Mouse (Mus musculus) macrophage (primary cell): ENCODE measurements around the gene Dnaaf1. TPM values are rescaled to one million over a fixed set of nuclear protein-coding genes. Genes with fewer than 3 reads are reported as not detected.

Source experiments
- H3K27ac ChIP-seq: fragments of 350-480 bp; formaldehyde crosslinking; 2 replicates; pipeline ENCODE4 v1.9.0; 2021
- H3K36me3 ChIP-seq: fragments of 350-480 bp; formaldehyde crosslinking; 2 replicates; pipeline ENCODE4 v1.9.0; 2021; ENCODE audit errors: inconsistent target
- H3K4me3 ChIP-seq: fragments of 350-480 bp; formaldehyde crosslinking; 2 replicates; pipeline ENCODE4 v1.9.0; 2021; ENCODE audit errors: inconsistent target
- H3K79me2 ChIP-seq: fragments of 350-480 bp; formaldehyde crosslinking; 2 replicates; pipeline ENCODE4 v1.9.0; 2021; ENCODE audit errors: inconsistent target
- WGBS: methylation state at CpG from one replicate; pipeline ENCODE4 v1.1.7; 2026; ENCODE audit warnings: inconsistent platforms; ENCODE audit not compliant: missing documents; 5-methylcytosine and 5-hydroxymethylcytosine counted together
- polyA plus RNA-seq: library from polyadenylated mRNA; stranded (reverse); fragments of 250-400 nt; gene quantifications from 3 replicates; pipeline ENCODE4 v1.2.4, GENCODE M21; 2018; ENCODE audit warnings: inconsistent platforms

Dnaaf1 gene
- polyA plus RNA-seq, 1 experiment from 2014 or later, result not detected

GRCm38 (mm10) chr8:119623061-119623460 is 48.0 kb downstream of the Dnaaf1 start:
- 85% methylated on average over 8 of the region's 8 CpGs for WGBS
- H3K79me2 ChIP-seq, result no peaks in the 10 kb centered on the region
- H3K27ac ChIP-seq, result no peak overlapping the region
- no peaks in the 10 kb centered on the region for H3K36me3 ChIP-seq
- H3K4me3 ChIP-seq, result no peak overlapping the region

DNA sequence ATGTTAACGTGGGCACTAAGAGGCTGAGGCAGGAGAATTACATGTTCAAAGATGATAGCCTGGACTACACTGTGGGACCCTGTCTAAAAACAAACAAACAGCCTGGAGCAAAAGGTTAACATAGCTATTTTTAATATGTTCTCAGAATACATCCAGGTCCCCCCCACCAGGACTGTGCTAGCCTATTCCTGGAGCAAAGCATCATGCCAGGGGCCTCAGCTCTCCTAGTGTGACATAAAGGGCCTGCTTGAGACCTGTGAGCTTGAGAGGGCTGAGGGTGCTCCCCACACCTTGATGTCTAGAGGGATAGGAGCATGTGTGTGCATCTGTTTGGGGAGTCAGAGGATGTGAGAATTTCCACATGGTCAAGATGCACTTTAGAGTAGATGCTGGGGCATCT is 48.7 kb downstream of the Dnaaf1 start:
- Histone ChIP-seq H3K36me3 (no peaks in the 10 kb centered on the region), H3K27ac (no peak overlapping the region), H3K79me2 (no peaks in the 10 kb centered on the region), H3K4me3 (no peak overlapping the region)
- 82% methylated on average over 1 of the region's 1 CpGs for WGBS

GRCm38 (mm10) chr8:119624916-119625315 is 49.9 kb downstream of the Dnaaf1 start:
- WGBS, result 91% methylated on average over 7 of the region's 7 CpGs
- Histone ChIP-seq H3K27ac (no peak overlapping the region), H3K36me3 (no peaks in the 10 kb centered on the region), H3K4me3 (no peak overlapping the region), H3K79me2 (no peaks in the 10 kb centered on the region)

- Histone ChIP-seq H3K36me3 (no peaks in the 10 kb centered on the region), H3K27ac (no peak overlapping the region), H3K79me2 (no peaks in the 10 kb centered on the region), H3K4me3 (no peak overlapping the region)
- 95% methylated on average over 22 of the region's 22 CpGs for WGBS
Observed at GRCm38 (mm10) chr8:119625788-119626187, 50.8 kb downstream of the Dnaaf1 start.

GRCm38 (mm10) chr8:119627199-119627598 is 52.2 kb downstream of the Dnaaf1 start:
- H3K27ac ChIP-seq, result no peak overlapping the region
- H3K36me3 ChIP-seq, result no peaks in the 10 kb centered on the region
- no peaks in the 10 kb centered on the region for H3K79me2 ChIP-seq
- 98% methylated on average over 6 of the region's 7 CpGs for WGBS
- no peak overlapping the region for H3K4me3 ChIP-seq

DNA sequence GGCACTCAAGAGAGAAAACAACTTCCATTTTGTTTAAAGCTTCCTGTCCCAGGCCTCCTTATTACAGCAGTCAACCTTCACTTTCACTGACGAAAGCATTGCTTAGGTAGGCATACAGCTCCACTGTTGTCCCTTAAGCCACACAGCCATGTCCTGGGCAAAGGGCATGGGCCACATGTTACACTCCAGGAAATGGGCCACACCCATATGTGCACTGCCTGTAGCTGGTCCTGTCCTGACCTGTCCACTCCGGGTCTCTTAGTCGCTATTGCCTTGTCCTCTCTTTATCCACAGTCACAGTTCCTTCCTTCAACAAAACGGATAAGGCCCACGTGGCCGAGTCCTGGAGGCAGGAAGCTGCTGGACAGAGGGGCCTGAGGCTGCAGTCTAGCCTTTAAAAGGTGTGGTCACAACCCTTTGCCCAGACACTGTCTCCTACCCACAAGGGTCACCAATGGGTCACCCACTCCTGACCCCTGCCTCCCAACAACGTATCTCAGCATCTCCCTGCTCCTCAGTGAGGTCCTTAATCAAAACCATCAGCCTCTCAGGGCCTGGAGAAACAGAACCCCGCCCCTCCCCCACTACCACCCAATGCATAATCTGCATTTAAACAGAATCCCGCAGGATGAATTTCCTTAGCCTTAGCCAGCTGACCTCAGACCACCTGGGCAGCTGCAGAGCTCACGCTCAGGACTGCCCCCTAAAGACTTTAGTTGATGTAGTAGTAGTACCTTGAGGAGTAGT is 52.8 kb downstream of the Dnaaf1 start:
- no peaks in the 10 kb centered on the region for H3K79me2 ChIP-seq
- no peak overlapping the region for H3K4me3 ChIP-seq
- 77% methylated on average over 10 of the region's 10 CpGs for WGBS
- no peaks in the 10 kb centered on the region for H3K36me3 ChIP-seq
- H3K27ac ChIP-seq, result no peak overlapping the region

DNA sequence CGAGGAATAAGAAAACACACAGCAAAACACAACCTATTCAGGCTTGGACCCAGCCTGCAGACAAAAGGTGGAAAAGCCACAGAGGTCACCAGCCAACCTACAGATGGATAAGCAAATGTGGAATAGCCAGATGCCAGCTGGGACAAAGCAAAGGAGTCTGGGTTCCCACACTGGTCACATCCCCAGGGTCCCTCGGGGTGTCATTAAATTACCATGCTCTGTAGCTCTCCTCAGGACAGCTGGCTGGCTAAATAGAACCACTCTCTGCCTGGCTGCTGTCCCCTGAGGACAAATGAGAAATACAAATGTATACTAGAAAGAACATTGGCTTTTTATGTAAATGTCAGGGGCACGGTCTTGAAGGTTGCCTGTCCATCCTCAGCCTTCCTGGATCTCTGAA is 55.8 kb downstream of the Dnaaf1 start:
- no peaks in the 10 kb centered on the region for H3K36me3 ChIP-seq
- WGBS, result 61% methylated on average over 3 of the region's 3 CpGs
- H3K27ac ChIP-seq, result no peak overlapping the region

DNA sequence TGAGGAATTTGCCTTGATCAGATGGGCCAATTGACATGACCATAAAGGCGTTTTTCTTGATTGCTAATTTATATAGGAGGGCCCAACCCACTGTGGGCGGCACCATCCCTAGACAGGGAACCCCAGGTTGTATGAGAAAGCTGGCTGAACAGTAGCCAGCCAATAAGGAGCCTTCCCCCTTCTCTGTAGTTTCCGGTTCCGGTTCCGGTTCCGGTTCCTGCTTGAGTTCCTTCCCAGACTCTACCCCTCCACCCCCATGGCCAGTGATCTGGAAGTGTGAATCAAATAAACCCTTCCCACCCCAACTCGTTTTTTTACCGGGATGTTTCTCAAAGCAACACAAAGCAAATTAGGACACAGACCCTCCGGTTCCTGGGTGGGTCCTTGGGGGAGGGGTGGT is 57.2 kb downstream of the Dnaaf1 start:
- 82% methylated on average over 9 of the region's 9 CpGs for WGBS

More for the DNA sequence above, 55.8 kb downstream of the Dnaaf1 start:
- no peaks in the 10 kb centered on the region for H3K79me2 ChIP-seq
- H3K4me3 ChIP-seq, result no peak overlapping the region

GRCm38 (mm10) chr8:119632909-119633308 is 57.9 kb downstream of the Dnaaf1 start:
- H3K27ac ChIP-seq, result no peak overlapping the region
- no peak overlapping the region for H3K4me3 ChIP-seq
- H3K79me2 ChIP-seq, result no peaks in the 10 kb centered on the region
- 54% methylated on average over 29 of the region's 29 CpGs for WGBS
- H3K36me3 ChIP-seq, result no peaks in the 10 kb centered on the region

More for the DNA sequence above, 57.2 kb downstream of the Dnaaf1 start:
- Histone ChIP-seq H3K36me3 (no peaks in the 10 kb centered on the region), H3K79me2 (no peaks in the 10 kb centered on the region), H3K27ac (no peak overlapping the region), H3K4me3 (no peak overlapping the region)

- H3K36me3 ChIP-seq, result no peaks in the 10 kb centered on the region
- no peak overlapping the region for H3K27ac ChIP-seq
- no peak overlapping the region for H3K4me3 ChIP-seq
- H3K79me2 ChIP-seq, result no peaks in the 10 kb centered on the region
- WGBS, result 36% methylated on average over 14 of the region's 14 CpGs
Observed at GRCm38 (mm10) chr8:119634616-119635336, 59.7 kb downstream of the Dnaaf1 start.

GRCm38 (mm10) chr8:119635378-119635777 is 60.3 kb downstream of the Dnaaf1 start, which contains the start of gene Kcng4:
Gene Kcng4, minus strand, starts transcription at chr8:119635680.
- Histone ChIP-seq H3K4me3 (no peak within 1 kb of the TSS), H3K79me2 (no peaks in the 10 kb centered on the region), H3K36me3 (no peaks in the 10 kb centered on the region), H3K27ac (no peak within 1 kb of the TSS)
- WGBS, result 26% methylated on average over 6 of the region's 6 CpGs

- Histone ChIP-seq H3K79me2 (no peaks in the 10 kb centered on the region), H3K36me3 (no peaks in the 10 kb centered on the region), H3K27ac (no peak overlapping the region), H3K4me3 (no peak overlapping the region)
- WGBS, result 97% methylated on average over 2 of the region's 2 CpGs
Observed at GRCm38 (mm10) chr8:119635958-119636357, 60.9 kb downstream of the Dnaaf1 start.

GRCm38 (mm10) chr8:119636766-119637165 is 61.7 kb downstream of the Dnaaf1 start:
- no peak overlapping the region for H3K27ac ChIP-seq
- H3K79me2 ChIP-seq, result no peaks in the 10 kb centered on the region
- H3K36me3 ChIP-seq, result no peaks in the 10 kb centered on the region
- H3K4me3 ChIP-seq, result no peak overlapping the region
- 66% methylated on average over 7 of the region's 7 CpGs for WGBS

GRCm38 (mm10) chr8:119637381-119637780 is 62.3 kb downstream of the Dnaaf1 start:
- Histone ChIP-seq H3K4me3 (no peak overlapping the region), H3K27ac (no peak overlapping the region)
- 92% methylated on average over 4 of the region's 4 CpGs for WGBS

DNA sequence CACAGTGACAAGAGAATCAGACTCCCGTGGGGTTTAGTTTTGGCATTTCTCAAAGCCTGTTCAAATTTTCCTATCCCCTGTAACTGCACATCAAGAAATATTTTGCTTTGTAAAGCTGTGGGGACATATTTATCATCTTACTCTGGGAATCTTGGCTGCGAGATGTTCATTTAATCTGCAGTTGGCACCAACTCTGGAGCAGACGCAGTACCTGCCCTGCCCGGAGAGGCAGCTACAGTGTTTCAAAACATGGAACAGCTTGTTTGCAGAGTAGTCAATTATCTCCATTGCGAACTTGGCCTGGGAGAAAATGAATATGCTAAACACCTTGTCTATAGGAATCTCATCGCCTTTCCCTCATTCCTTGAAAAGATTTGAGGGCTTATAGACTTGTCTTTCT is 63.2 kb downstream of the Dnaaf1 start:
- Histone ChIP-seq H3K4me3 (no peak overlapping the region), H3K27ac (no peak overlapping the region), H3K79me2 (no peaks in the 10 kb centered on the region), H3K36me3 (no peaks in the 10 kb centered on the region)
- 87% methylated on average over 6 of the region's 6 CpGs for WGBS

More at GRCm38 (mm10) chr8:119637381-119637780, 62.3 kb downstream of the Dnaaf1 start:
- no peaks in the 10 kb centered on the region for H3K36me3 ChIP-seq
- H3K79me2 ChIP-seq, result no peaks in the 10 kb centered on the region
